Mouse (Mus musculus) CH12.LX (cell line): ENCODE data around the gene Usp30. TPM values are rescaled to one million over a fixed set of nuclear protein-coding genes. Genes with fewer than 3 reads are reported as not detected.

Experiments
- DNase-seq: peaks from one replicate; pipeline ENCODE4 v3.0.0-alpha.2; 2013; ENCODE audit errors: extremely low read depth
- H3K27ac ChIP-seq: 2 replicates; pipeline ENCODE4 v1.5.1; 2012; ENCODE audit warnings: low read depth, mild to moderate bottlenecking, control low read depth, moderate library complexity; ENCODE audit not compliant: insufficient read depth
- H3K27me3 ChIP-seq: replicated peaks from 2 replicates; pipeline ENCODE3; 2012; ENCODE audit warnings: inconsistent platforms
- H3K36me3 ChIP-seq, 2 experiments: replicated peaks in 1 of 2; 2 replicates each; pipeline versions ENCODE3 to v1.6.1; 2012; ENCODE audit warnings: inconsistent platforms in 1 of 2, low read length in 1 of 2, mild to moderate bottlenecking in 1 of 2, mixed read lengths in 1 of 2, moderate library complexity in 1 of 2; ENCODE audit not compliant: control insufficient read depth in 1 of 2, insufficient read depth in 1 of 2
- H3K4me1 ChIP-seq, 2 experiments: 2 replicates each; pipeline ENCODE4 v1.6.1; 2012; ENCODE audit warnings: inconsistent platforms in 1 of 2, moderate library complexity in 1 of 2; ENCODE audit not compliant: insufficient read depth in 2 of 2, control insufficient read depth in 1 of 2
- H3K4me2 ChIP-seq: 2 replicates; pipeline ENCODE4 v1.6.1; 2012; ENCODE audit warnings: low read depth, mild to moderate bottlenecking, control low read depth; ENCODE audit not compliant: poor library complexity, insufficient read depth, severe bottlenecking
- H3K4me3 ChIP-seq, 3 experiments: fragments of 150-350 bp in 1 of 3; sonication (generic) in 1 of 3; replicated peaks in 1 of 3; 2 replicates each; pipeline versions ENCODE3 to v1.5.1; 2011 to 2012; ENCODE audit warnings: low read depth in 2 of 3, low read length in 2 of 3, mild to moderate bottlenecking in 2 of 3, moderate library complexity in 2 of 3, control low read depth in 1 of 3, improper control_type of control experiment in 1 of 3, inconsistent platforms in 1 of 3, mixed read lengths in 1 of 3; ENCODE audit not compliant: poor library complexity in 1 of 3
- H3K79me2 ChIP-seq: replicated peaks from 2 replicates; pipeline ENCODE4 v1.6.1; 2012; ENCODE audit warnings: mild to moderate bottlenecking, moderate library complexity; ENCODE audit not compliant: control insufficient read depth, poor library complexity, insufficient read depth, severe bottlenecking; ENCODE audit errors: extremely low read depth
- H3K9ac ChIP-seq: 2 replicates; pipeline ENCODE4 v1.6.1; 2012; ENCODE audit warnings: low read depth, mild to moderate bottlenecking, control low read depth, moderate library complexity; ENCODE audit not compliant: insufficient read depth
- H3K9me3 ChIP-seq: replicated peaks from 2 replicates; pipeline ENCODE3; 2012; ENCODE audit warnings: low read length, inconsistent platforms, mixed read lengths
- CTCF ChIP-seq, 2 experiments: IDR thresholded peaks in 1 of 2; conservative IDR thresholded peaks in 1 of 2; 2 replicates each; pipeline ENCODE4 v1.5.1; 2011 to 2012; ENCODE audit warnings: low read depth in 2 of 2, low read length in 2 of 2, improper control_type of control experiment in 1 of 2, inconsistent platforms in 1 of 2, mild to moderate bottlenecking in 1 of 2, moderate library complexity in 1 of 2
- ELF1 ChIP-seq: IDR thresholded peaks from 2 replicates; pipeline ENCODE4 v1.6.1; 2014; ENCODE audit warnings: low read depth, mild to moderate bottlenecking, inconsistent platforms, low read length, improper control_type of control experiment
- EP300 ChIP-seq: IDR thresholded peaks from 2 replicates; pipeline ENCODE4 v1.6.1; 2011; ENCODE audit warnings: low read length, improper control_type of control experiment
- GABPA ChIP-seq: IDR thresholded peaks from 2 replicates; pipeline ENCODE4 v1.6.1; 2012; ENCODE audit warnings: low read depth, low read length, improper control_type of control experiment, inconsistent platforms; ENCODE audit not compliant: insufficient replicate concordance
- HCFC1 ChIP-seq: IDR thresholded peaks from 2 replicates; pipeline ENCODE4 v1.6.1; 2012; ENCODE audit warnings: low read depth, mild to moderate bottlenecking, inconsistent platforms, low read length, improper control_type of control experiment
- IRF4 ChIP-seq: IDR thresholded peaks from 2 replicates; pipeline ENCODE4 v1.6.1; 2014; ENCODE audit warnings: low read depth, mild to moderate bottlenecking, inconsistent platforms, low read length, improper control_type of control experiment
- JUN ChIP-seq: IDR thresholded peaks from 2 replicates; pipeline ENCODE4 v1.6.1; 2011; ENCODE audit warnings: low read depth, mild to moderate bottlenecking, low read length, improper control_type of control experiment, moderate library complexity; ENCODE audit not compliant: insufficient read depth
- KAT2A ChIP-seq: IDR thresholded peaks from 2 replicates; pipeline ENCODE4 v1.6.1; 2012; ENCODE audit warnings: low read length, improper control_type of control experiment, inconsistent platforms; ENCODE audit not compliant: insufficient replicate concordance
- MAX ChIP-seq: IDR thresholded peaks from 2 replicates; pipeline ENCODE4 v1.6.1; 2011; ENCODE audit warnings: low read length, improper control_type of control experiment
- MXI1 ChIP-seq: IDR thresholded peaks from 2 replicates; pipeline ENCODE4 v1.6.1; 2011; ENCODE audit warnings: mild to moderate bottlenecking, low read depth, low read length, improper control_type of control experiment
- POLR2A ChIP-seq: IDR thresholded peaks from 2 replicates; pipeline ENCODE4 v1.6.1; 2011; ENCODE audit warnings: low read depth, mild to moderate bottlenecking, improper control_type of control experiment, low read length
- SIN3A ChIP-seq: IDR thresholded peaks from 2 replicates; pipeline ENCODE4 v1.6.1; 2012; ENCODE audit warnings: low read length, improper control_type of control experiment, inconsistent platforms
- UBTF ChIP-seq: IDR thresholded peaks from 2 replicates; pipeline ENCODE4 v1.6.1; 2012; ENCODE audit warnings: low read depth, mild to moderate bottlenecking, inconsistent platforms, low read length, improper control_type of control experiment, moderate library complexity
- USF1 ChIP-seq: IDR thresholded peaks from 2 replicates; pipeline ENCODE4 v1.6.1; 2014; ENCODE audit warnings: low read depth, mild to moderate bottlenecking, inconsistent platforms, low read length, improper control_type of control experiment
- USF2 ChIP-seq: conservative IDR thresholded peaks from 2 replicates; pipeline ENCODE4 v1.6.1; 2011; ENCODE audit warnings: low read depth, low read length, improper control_type of control experiment
- ZC3H11A ChIP-seq: IDR thresholded peaks from 2 replicates; pipeline ENCODE4 v1.6.1; 2012; ENCODE audit warnings: low read depth, mild to moderate bottlenecking, inconsistent platforms, low read length, improper control_type of control experiment
- ZNF384 ChIP-seq: IDR thresholded peaks from 2 replicates; pipeline ENCODE4 v1.6.1; 2012; ENCODE audit warnings: low read depth, low read length, improper control_type of control experiment, inconsistent platforms
- dilution Hi-C: fragments of 300-500 bp; cut with MboI; formaldehyde crosslinking; loops from 2 replicates; pipeline ENCODE4 v1.14.3; 2020; ENCODE audit warnings: low sequenced_read_pairs; ENCODE audit not compliant: extremely low pct_unique_long_range_greater_than_20kb, extremely low pct_ligation_motif_present
- in situ Hi-C: fragments of 300-500 bp; cut with MboI; formaldehyde crosslinking; loops from 3 replicates; pipeline ENCODE4 v1.14.3; 2019; ENCODE audit warnings: low sequenced_read_pairs, low pct_ligation_motif_present, low pct_unique_long_range_greater_than_20kb, mixed read lengths
- polyA plus RNA-seq: library from polyadenylated mRNA; unstranded; fragments of >175 nt; gene quantifications from 2 replicates; pipeline ENCODE4 v1.2.1, GENCODE M21; 2012; ENCODE audit warnings: low read depth; ENCODE audit not compliant: insufficient read length
- total RNA-seq, 2 experiments: library from RNA; depleted of rRNA; stranded (reverse); fragments of 300-350 nt in 1 of 2; fragments of >200 nt in 1 of 2; gene quantifications; 2 replicates each; pipeline ENCODE4 v1.2.3; 2012 to 2014

Usp30 gene
- total and polyA plus RNA-seq, 3 experiments = 13.0 to 15.5 (median 14.5) TPM

GRCm38 (mm10) chr5:114072262-114072661 is 7.0 kb downstream of the Usp30 start (continued):
- TF ChIP-seq KAT2A = no peak
- peak; percentile 94 for TF ChIP-seq ZNF384
- TF ChIP-seq ZC3H11A = no peak
- no peak for TF ChIP-seq POLR2A
- no peak for TF ChIP-seq CTCF (conservative IDR thresholded peaks at IDR 0.05 in 1 of 2, IDR thresholded peaks at IDR 0.05 in 1 of 2; ENCODE audit: low read depth in 2 of 2, low read length in 2 of 2)
- no peak for TF ChIP-seq SIN3A
- TF ChIP-seq MAX = no peak

DNA sequence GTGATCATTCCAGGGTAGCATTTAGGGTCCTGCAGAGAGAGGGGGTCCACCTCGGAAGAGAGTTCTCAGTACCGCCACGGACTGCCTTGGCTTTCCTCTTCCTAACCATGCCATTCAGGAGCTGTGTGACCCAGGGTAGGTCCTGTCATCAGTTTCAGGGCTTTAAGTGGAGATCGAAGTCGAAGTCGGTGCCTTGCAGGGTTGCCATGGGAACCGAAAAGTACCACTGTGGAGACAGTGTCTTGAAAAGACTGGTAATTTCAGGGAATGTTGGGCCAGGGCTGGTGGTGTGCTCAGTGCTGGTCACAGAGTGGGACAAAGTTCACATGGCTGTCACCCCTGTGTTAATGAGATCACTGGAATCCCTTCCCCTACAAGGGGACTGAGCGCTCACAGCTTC is 11.7 kb downstream of the Usp30 start:
- Histone ChIP-seq H3K9me3 (no peaks in the 10 kb centered on the region), H3K4me1 (peaks cover 2 to 8% of the 10 kb centered on the region in 2 experiments), H3K27me3 (no peaks in the 10 kb centered on the region), H3K4me2 (no peak overlapping the region), H3K27ac (no peak overlapping the region), H3K9ac (no peak overlapping the region), H3K4me3 (no peak overlapping the region), H3K79me2 (no peaks in the 10 kb centered on the region), H3K36me3 (no peaks in the 10 kb centered on the region)
- TF ChIP-seq GABPA (no peak), USF1 (no peak), EP300 (no peak), USF2 (no peak), MXI1 (no peak), IRF4 (no peak)
- no peak for DNase-seq
- dilution Hi-C loops (no loop called here), in situ Hi-C loops (no loop called here)

GRCm38 (mm10) chr5:114085501-114085900 is 20.2 kb downstream of the Usp30 start:
- Histone ChIP-seq H3K4me2 (no peak overlapping the region), H3K4me3 (no peak overlapping the region), H3K79me2 (no peaks in the 10 kb centered on the region), H3K27me3 (peaks cover 6% of the 10 kb centered on the region), H3K27ac (no peak overlapping the region), H3K4me1 (peaks cover 0 to 9% of the 10 kb centered on the region in 2 experiments; a peak in 2 of 4 replicates), H3K9ac (no peak overlapping the region), H3K9me3 (no peaks in the 10 kb centered on the region), H3K36me3 (no peaks in the 10 kb centered on the region)
- dilution Hi-C loops (no loop called here), in situ Hi-C loops (no loop called here)
- TF ChIP-seq UBTF (no peak), HCFC1 (no peak), JUN (no peak), ELF1 (no peak)
- DNase-seq = no peak
